Mouse (Mus musculus) lung, postnatal 14 days (tissue): Measurements from ENCODE around the gene Grb10.

ENCODE experiments used
- DNase-seq: peaks from one replicate; pipeline ENCODE4 v3.0.0; 2021

Gene Grb10

DNA sequence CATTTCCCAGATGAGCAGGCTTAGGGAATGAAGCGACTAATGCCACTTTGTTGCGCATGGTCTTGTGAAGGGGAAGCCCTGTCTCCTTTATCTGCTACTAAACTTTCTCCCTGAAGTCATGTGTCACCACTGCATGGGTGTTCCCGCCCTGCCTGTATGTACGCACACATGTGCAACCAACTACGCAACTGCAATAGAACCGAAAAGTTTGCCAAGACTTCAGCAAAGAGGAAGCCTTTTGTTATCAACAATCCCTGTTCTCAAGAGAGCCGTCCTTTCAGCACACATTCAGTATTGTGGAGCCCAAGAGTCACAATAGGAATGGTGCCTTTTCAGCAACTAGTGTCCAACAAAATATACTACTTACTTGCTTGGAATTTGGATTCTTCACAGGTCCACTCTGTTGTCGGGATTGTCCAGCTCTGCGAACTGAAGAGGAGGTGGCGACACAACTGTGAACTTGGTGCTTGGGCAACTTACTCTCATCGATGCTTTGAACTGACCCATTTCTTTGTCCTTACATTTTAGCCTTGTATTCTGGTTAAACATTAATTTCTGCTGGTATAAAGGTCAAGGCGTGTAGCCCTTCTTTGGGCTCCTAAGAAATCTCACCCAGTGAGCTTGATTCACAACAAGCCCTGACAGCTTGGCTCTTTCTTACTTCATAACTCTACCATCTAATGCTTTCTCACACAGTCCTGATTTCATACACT lies 140.7 kb downstream of the Grb10 start, which contains the start of gene Ddc:
Gene Ddc, minus strand, starts transcription at position 500 of the 713 bp plus-strand sequence.
- DNase-seq, result no peak

DNA sequence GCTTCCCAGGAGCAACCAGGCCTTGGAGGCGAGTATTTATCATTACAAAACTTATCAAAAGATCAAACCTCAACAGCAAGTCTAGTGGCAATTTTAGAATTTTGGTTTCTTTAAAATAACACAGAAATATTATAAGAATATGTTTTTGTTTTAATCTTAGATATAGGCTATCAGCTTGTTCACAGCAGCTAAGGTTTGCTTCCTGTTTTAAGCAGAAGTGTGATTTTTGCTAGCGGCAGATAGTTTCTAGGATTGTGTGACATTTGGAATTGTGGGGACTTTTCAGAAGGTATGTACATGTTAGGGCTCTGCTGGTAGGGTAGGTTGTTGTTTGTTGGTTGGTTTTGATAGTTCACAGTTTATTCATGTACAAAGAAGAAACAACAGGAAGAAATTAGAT lies 143.0 kb downstream of the Grb10 start:
- no peak for DNase-seq

DNA sequence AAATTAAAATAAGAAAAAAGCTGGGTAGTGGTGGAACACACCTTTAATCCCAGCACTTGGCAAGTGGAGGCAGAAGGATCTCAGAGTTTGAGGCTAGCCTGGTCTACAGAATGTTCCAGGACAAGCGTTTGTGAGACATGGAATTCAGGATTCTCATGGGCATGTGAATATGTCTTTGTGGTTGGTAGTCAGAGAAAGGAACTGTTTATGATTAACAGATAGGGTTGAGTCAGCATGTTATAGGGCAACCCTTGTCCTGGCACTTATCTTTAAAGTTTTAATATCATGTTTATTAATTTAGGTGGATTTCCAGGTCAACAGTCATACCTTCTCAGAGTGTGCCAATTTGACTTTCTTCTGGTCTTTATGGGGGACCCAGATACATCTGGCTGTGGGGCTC lies 144.7 kb downstream of the Grb10 start:
- no peak for DNase-seq

DNA sequence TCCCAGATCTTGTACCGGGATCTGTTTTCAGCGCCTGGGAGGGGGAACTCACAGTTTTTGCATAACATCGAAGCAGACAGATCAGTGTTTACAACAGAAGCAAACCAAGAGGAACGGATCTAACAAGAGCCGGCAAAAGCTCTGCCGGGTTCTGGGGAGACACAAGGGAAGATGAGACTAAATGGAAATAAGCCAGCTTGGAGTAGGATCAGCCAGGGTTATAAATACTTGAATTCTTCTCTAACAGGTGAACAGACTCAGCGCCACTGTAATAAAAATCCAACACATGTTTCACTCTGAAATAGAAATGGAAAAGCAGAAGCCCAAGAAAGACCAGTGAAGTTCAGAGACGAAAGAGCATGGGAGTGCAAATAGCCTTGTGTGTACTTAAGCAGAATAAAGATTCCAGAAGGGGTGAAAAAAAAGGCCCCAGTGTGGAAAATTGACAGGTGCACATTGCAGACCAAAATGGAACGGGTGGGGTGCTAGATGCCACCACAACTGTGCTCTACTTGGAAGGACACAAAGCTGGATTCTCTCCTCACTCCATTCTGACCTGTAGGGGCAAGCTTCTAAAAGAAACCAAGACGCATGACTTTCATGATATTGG lies 145.4 kb downstream of the Grb10 start:
- no peak for DNase-seq

DNA sequence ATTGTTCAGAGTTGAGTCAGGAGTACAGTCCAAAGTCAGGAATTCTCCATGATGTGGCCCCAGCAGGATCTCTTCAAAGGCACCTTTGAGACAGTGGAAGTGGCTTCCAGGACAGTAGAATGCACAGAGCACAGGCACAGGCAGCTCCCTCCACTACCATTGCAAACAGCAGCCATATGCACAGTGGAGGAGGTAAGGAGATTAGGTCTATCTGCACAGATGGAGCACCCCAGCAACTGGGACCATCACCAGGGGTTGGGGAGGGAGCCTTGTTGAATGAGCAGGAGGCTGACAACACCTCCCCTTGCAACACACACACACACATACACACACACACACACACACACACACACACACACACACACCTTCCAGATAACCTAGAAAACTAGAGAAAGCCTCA lies 146.7 kb downstream of the Grb10 start:
- no peak for DNase-seq

DNA sequence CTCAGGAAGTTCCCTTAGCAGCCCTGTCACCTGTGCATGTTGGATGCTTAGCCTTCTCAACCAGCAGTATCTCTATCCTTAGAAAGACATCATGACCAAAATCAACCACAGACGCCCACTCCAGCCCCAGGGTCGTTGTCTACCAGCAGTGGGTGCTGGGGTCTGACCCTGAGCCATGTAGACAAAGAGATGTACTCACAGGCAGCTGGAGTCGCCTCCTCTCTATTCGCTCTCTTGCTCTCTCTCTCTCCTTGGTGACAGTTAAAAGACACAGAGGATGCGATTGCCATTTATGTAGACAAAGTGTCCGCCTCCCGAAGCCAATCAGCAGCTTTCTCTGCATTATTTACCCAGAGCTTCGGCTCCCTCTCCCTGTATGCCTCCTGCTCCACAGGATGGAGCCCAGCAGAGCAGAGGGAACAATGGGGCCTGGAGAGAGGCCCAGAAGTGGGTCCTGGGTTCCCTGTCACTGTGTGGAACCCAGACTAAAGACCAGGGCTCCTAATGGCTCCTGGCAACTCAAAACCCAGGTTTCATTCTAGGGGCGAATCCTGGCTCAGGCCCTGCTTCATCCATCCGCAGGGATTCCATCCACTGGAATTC lies 148.2 kb downstream of the Grb10 start:
- DNase-seq, result no peak

DNA sequence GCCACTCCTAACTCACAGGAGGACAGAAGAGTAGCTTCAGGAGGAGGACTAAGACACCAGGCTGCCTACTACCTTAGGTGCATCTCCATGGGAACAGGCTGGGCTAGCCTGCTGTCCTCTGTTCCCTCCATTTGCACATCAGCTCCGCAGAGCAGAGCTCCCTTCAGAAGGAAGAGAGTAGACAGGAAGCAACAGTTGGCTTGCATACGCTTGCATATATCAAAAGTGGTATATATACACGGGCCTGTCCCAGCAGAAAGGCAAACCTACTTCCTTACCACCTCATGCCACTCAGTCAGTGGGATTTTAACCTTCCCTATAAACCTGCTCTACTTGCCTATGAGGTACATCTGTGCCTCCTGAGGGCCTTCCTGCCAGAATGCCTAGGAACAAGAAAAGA lies 149.8 kb downstream of the Grb10 start:
- DNase-seq, result no peak

DNA sequence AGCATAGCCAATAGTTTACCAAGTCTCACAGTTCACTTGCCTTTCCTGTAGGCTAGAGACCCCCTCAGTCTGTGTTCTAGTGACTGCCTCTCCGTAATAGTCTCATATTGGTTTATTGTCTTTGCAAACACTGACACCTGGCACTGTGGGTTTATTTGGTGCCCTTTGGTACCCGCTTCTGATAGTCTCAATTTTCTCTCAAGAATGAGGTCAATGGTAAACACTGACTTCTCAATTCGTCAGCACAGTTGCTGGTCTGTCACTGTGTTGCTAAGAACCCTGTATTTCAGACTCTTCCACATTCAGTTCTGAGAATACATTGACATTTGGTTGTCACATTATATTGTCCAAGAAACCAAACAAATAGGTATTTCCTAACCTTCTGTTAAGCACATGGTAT lies 150.4 kb downstream of the Grb10 start:
- no peak for DNase-seq

DNA sequence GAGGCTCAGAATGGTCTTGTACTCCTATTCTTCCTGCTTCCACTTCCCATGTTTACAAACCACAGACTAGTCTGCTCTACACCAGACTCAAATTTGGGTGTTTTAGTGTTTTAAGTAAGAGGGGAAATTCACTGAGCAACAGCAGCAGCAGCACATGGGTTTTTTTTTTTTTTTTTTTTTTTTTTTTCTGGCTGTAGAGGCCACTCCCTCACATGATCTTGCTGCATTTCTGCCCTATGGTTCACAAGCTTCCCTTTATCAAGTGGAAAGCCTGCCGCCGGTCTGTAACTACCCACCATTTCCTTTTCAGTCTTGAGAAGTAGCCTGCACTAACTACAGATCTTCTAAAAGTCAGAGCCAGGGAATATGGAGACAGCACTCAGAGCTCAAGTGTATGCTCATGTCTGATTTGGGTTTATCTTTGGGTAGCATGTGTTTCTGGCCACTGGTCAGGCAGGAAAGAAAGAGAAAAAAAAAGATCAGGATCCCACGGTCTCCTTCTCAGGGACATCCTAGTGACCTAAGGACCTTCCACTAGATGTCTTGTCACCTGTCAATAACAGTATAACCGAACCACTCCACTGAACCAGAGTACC lies 152.0 kb downstream of the Grb10 start:
- no peak for DNase-seq

DNA sequence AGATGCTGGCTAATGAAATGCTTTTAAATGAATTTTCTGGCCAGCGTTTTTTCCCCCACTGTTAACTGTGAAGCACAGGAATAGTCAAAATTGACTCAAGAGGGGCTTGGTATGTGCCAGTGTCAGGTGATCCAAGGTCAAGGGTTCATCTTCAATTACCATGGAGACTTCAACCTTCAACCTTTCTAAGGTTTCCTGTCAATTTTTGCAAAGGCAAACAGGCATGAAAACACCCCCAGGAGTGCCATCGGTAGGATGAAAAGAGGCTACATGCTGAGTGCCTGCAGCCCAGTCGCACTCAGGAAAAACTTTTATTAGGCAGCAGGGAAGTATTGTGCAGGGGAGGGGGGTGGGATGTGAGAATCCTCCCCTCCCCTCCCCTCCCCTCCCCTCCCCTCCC lies 152.6 kb downstream of the Grb10 start:
- no peak for DNase-seq

DNA sequence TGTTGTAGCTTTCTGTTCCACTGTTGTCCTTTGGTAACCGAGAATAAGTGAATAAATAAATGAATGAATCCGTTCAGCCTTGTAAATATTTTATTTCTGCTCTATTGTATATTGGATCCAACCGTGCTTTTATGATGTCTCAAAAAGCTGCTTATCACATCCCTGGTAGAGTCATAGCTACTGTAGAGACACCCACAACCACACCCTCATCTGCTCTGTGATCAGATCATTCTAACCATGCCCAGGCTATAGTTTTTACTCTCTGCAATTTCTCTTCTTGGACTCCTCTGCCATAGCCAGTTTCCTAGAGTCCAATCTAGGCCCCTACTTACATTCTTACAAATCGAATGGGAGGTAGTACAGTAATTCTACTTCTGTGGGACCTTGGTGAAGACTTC lies 153.2 kb downstream of the Grb10 start:
- DNase-seq, result no peak

DNA sequence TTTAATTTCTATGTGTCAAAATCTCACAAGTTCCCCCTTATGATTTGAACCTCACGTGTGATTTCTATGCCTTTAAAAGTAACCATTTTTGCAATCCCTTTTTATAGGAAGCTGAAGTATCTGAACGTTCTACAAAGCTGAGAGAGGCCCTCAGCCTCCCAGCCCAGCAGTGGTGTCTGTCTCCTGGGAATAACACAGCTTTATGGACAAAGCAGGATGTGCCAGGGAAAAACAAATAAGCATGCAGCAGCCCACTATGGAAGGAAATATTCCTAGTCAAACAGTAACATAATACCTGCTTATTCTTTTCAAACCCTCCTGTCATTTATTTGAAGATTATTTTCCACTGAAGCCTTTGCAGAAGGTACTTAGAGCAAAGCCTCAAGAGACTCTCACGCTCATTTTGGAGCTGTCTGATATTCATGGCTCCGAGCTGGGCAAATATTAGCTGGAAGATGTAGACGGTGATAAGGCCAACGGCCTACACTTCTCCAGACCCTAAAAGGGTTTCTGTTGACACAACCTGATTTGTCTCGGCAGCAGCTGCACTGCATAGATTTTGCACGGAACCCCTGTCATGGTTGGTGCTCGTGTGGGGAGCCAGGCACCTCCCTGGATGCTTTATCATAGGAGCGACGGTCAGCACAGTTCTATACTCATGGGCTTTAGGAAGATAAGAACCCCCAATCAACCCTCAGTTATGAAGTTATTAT lies 153.8 kb downstream of the Grb10 start:
- DNase-seq, result no peak

DNA sequence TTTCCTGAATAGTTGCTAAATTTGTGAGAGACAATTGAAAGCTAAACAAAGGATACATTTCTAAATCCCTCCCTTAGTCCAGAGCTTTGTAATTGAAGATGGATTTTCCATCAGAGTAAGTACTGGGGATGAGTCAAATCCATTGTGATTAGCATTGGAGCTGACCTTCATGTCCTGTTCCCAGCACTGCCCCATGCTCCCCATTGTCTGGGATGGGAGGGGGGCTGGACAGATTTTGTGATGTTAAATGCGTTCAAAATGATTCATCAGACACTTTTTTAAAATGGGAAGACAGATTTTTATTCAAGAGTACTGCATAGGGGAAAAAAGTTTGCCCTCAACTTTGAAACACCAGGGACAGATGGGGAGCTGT lies 156.7 kb downstream of the Grb10 start:
- no peak for DNase-seq

DNA sequence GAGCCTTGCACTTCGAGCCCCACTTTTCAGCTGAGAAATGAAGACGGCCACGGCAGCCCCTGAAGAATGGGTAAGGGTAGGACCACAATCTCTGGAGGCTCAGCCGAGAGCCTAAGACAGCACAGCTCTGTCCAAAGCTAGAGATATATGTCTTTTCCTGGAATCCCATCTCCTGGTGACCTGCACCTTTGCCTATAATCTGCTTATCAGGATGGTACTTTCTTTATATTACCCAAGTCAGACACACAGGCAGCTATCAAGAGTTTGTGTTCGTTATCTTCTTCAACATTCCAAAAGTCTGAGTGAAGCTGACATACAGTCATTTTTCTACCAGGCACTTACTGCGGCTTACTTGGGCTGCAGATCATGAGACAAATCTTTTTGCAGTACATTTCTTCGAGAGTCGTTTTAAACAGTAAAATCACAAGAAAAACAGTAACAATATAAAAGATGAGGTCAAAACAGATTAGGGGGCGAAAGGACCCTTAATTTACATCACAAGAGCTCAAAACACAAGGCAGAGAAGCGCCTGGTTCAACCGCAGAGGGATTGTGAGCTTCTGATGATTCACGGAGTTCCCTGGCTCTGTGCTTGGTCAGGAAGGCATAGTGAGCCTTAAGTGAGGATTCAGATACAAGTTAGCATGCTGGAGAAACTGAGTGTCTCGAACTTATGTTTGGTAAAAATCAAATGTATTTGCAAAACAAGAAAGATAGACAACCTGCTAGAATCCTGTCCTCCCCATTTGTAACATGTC lies 157.3 kb downstream of the Grb10 start:
- no peak for DNase-seq
